Mouse (Mus musculus) heart, embryonic 16.5 days (tissue): ENCODE results near the gene Nuak2. TPM values are rescaled to one million over a fixed set of nuclear protein-coding genes. Genes with fewer than 3 reads are reported as not detected.

Experiments
- ATAC-seq: fragments of 200-750 bp; cut with Nextera tagmentation; replicated peaks from 2 replicates; pipeline ENCODE4 v1.8.0; 2017; ENCODE audit warnings: moderate number of reproducible peaks; ENCODE audit not compliant: insufficient read depth, low FRiP score; ENCODE audit errors: extremely low read depth
- H3K27ac ChIP-seq: fragments of 300-500 bp; sonication (generic); 2 replicates; pipeline ENCODE4 v1.5.1; 2014; ENCODE audit warnings: mild to moderate bottlenecking, low read length, control low read depth, moderate library complexity
- H3K27me3 ChIP-seq: fragments of 300-500 bp; sonication (generic); 2 replicates; pipeline ENCODE4 v1.6.1; 2014; ENCODE audit warnings: low read length, mixed read lengths; ENCODE audit not compliant: control insufficient read depth, insufficient read depth
- H3K36me3 ChIP-seq: fragments of 300-500 bp; sonication (generic); 2 replicates; pipeline ENCODE4 v1.6.1; 2014; ENCODE audit not compliant: control insufficient read depth, insufficient read depth
- H3K4me1 ChIP-seq: fragments of 300-500 bp; sonication (generic); 2 replicates; pipeline ENCODE4 v1.6.1; 2014; ENCODE audit warnings: low read length, mixed read lengths; ENCODE audit not compliant: control insufficient read depth, insufficient read depth
- H3K4me2 ChIP-seq: fragments of 300-500 bp; sonication (generic); 2 replicates; pipeline ENCODE4 v1.6.1; 2014; ENCODE audit warnings: low read depth, mild to moderate bottlenecking, control low read depth, low read length
- H3K4me3 ChIP-seq: fragments of 300-500 bp; sonication (generic); 2 replicates; pipeline ENCODE4 v1.5.1; 2014; ENCODE audit warnings: mild to moderate bottlenecking, control low read depth, low read length
- H3K9ac ChIP-seq: fragments of 300-500 bp; sonication (generic); 2 replicates; pipeline ENCODE4 v1.6.1; 2014; ENCODE audit warnings: low read length, control low read depth
- H3K9me3 ChIP-seq: fragments of 300-500 bp; sonication (generic); replicated peaks from 2 replicates; pipeline ENCODE4 v1.6.1; 2016; ENCODE audit warnings: low read length; ENCODE audit not compliant: control insufficient read depth
- WGBS: fragments of 180-500 bp; shearing (Covaris S2); extraction: QIAGEN DNeasy Blood & Tissue Kit; methylation state at CpG from one replicate; pipeline ENCODE4 v1.1.7; 2014; 5-methylcytosine and 5-hydroxymethylcytosine counted together
- polyA plus RNA-seq: library from polyadenylated mRNA; unstranded; fragments of >200 nt; fragmentation: Nextera tagmentation; extraction: Ambion mirVana; gene quantifications from 2 replicates; pipeline ENCODE4 v1.2.1, GENCODE M21; 2015

Nuak2 gene
- polyA plus RNA-seq, 1 experiment from 2014 or later = 3.4 TPM

- Histone ChIP-seq H3K4me2 (no peak overlapping the region), H3K27me3 (no peaks in the 10 kb centered on the region), H3K9me3 (no peaks in the 10 kb centered on the region), H3K27ac (no peak overlapping the region), H3K4me1 (no peaks in the 10 kb centered on the region), H3K9ac (no peak overlapping the region), H3K36me3 (no peaks in the 10 kb centered on the region), H3K4me3 (no peak overlapping the region)
- no peak for ATAC-seq
- 41% methylated on average over 8 of the region's 8 CpGs for WGBS
These were observed 34.3 kb upstream of the Nuak2 start for GRCm38 (mm10) chr1:132281523-132282176.

DNA sequence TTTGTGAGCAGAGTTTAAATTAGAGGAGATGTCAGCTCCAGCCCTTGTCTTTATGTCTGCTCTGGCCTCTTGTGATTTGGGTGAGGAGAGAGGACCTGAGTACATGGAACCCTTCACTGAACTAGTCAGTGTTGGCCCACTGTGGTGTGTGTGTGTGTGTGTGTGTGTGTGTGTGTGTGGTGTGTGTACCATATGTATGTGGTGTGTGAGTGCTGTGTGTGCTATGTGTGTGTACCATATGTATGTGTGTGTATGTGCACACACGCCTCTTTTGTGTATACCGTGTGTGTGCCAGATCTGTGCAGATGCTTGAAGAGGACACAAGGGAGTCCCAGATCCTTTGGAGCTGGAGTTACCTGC is 33.8 kb upstream of the Nuak2 start:
- Histone ChIP-seq H3K27me3 (no peaks in the 10 kb centered on the region), H3K4me3 (no peak overlapping the region), H3K36me3 (no peaks in the 10 kb centered on the region), H3K9me3 (no peaks in the 10 kb centered on the region), H3K4me2 (no peak overlapping the region), H3K27ac (no peak overlapping the region), H3K9ac (no peak overlapping the region), H3K4me1 (peaks cover under 1% of the 10 kb centered on the region)
- ATAC-seq = no peak
- WGBS = 92% methylated on average over 2 of the region's 2 CpGs

DNA sequence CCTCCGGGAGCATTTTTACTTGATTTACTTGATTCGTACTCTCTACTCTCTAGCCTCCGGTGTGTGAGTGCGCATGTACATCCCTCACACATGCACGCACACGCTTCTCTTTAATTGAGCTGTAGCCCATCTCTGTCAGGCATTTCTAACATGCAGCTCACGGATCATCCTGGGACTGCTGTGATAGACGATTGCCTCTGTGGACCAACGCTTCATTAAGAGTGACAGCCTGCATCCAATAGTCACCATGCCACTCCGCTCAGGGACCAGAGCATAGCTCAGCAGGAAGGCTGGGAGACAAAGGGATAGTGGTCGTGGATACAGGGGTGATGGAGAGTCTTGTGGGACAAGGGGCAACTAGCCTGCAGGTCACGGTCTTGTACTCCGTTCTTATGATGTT is 32.9 kb upstream of the Nuak2 start:
- no peak for ATAC-seq
- Histone ChIP-seq H3K36me3 (no peaks in the 10 kb centered on the region), H3K4me3 (no peak overlapping the region), H3K27me3 (no peaks in the 10 kb centered on the region), H3K9me3 (no peaks in the 10 kb centered on the region), H3K9ac (no peak overlapping the region), H3K4me1 (peaks cover 9% of the 10 kb centered on the region), H3K4me2 (no peak overlapping the region), H3K27ac (no peak overlapping the region)
- WGBS = 78% methylated on average over 13 of the region's 13 CpGs

- Histone ChIP-seq H3K9ac (no peak overlapping the region), H3K4me2 (no peak overlapping the region), H3K4me1 (peaks cover 17% of the 10 kb centered on the region), H3K4me3 (no peak overlapping the region), H3K9me3 (no peaks in the 10 kb centered on the region), H3K36me3 (no peaks in the 10 kb centered on the region), H3K27me3 (no peaks in the 10 kb centered on the region), H3K27ac (no peak overlapping the region)
- 85% methylated on average over 1 of the region's 1 CpGs for WGBS
- ATAC-seq = no peak
These were observed 29.2 kb upstream of the Nuak2 start for GRCm38 (mm10) chr1:132286735-132287134.

DNA sequence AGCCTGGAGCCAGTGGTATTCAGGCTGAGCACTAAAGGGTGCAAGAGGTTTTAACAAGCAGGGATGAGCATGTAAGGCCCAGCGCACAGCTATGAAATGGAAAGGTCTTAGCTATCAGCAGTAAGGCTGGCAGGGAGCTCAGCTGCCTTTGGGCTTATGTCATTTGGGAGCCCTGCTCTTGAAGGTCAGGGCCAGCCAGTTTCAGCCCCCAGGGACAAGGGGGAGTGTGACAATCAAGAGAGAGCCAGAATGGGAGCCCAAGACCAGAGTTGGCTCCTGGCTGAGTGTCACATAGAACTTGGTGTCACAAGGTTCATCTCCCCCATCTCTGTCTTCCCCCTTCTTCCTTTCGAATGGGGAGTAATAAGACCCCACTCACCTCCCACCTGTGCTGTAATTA is 28.5 kb upstream of the Nuak2 start:
- Histone ChIP-seq H3K36me3 (no peaks in the 10 kb centered on the region), H3K9me3 (no peaks in the 10 kb centered on the region), H3K27ac (peak overlapping the region; percentile 56; the same call in 1 of the 2 replicates), H3K9ac (no peak overlapping the region), H3K4me2 (no peak overlapping the region), H3K27me3 (no peaks in the 10 kb centered on the region), H3K4me1 (peaks cover 17% of the 10 kb centered on the region), H3K4me3 (no peak overlapping the region)
- ATAC-seq = no peak
- 54% methylated on average over 2 of the region's 2 CpGs for WGBS

GRCm38 (mm10) chr1:132287991-132288451 is 27.9 kb upstream of the Nuak2 start:
- Histone ChIP-seq H3K9ac (no peak overlapping the region), H3K4me1 (peaks cover 17% of the 10 kb centered on the region), H3K4me3 (no peak overlapping the region), H3K27me3 (no peaks in the 10 kb centered on the region), H3K36me3 (no peaks in the 10 kb centered on the region), H3K27ac (peak overlapping the region; percentile 56; the same call in 1 of the 2 replicates), H3K4me2 (no peak overlapping the region), H3K9me3 (no peaks in the 10 kb centered on the region)
- ATAC-seq = no peak
- WGBS = 33% methylated on average over 11 of the region's 11 CpGs

DNA sequence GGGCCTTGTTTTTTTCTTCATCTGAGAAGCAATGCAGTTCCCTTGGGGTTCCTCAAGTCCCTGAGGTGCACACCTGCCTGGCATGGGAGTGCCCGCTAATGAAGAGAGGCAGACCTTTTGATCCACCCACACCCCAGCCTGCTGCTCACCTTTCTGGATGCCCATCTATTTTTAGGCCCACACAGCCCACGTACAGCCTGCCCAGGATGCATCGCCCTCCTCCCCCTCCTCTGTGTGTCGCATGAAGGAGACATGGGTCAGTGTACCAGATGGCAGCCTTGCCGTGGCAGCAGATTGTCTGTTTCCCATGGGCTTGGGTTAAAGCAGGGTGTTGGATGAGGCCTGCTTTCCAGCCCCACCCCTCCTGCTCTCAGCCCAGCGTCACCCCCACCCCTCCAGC is 26.0 kb upstream of the Nuak2 start:
- H3K9ac ChIP-seq = no peak overlapping the region
- H3K4me3 ChIP-seq = no peak overlapping the region
- peaks cover 17% of the 10 kb centered on the region for H3K4me1 ChIP-seq
- no peaks in the 10 kb centered on the region for H3K27me3 ChIP-seq
- no peak for ATAC-seq
- no peaks in the 10 kb centered on the region for H3K9me3 ChIP-seq
- H3K36me3 ChIP-seq = no peaks in the 10 kb centered on the region
- WGBS = 53% methylated on average over 6 of the region's 6 CpGs
- no peak overlapping the region for H3K27ac ChIP-seq
- no peak overlapping the region for H3K4me2 ChIP-seq

DNA sequence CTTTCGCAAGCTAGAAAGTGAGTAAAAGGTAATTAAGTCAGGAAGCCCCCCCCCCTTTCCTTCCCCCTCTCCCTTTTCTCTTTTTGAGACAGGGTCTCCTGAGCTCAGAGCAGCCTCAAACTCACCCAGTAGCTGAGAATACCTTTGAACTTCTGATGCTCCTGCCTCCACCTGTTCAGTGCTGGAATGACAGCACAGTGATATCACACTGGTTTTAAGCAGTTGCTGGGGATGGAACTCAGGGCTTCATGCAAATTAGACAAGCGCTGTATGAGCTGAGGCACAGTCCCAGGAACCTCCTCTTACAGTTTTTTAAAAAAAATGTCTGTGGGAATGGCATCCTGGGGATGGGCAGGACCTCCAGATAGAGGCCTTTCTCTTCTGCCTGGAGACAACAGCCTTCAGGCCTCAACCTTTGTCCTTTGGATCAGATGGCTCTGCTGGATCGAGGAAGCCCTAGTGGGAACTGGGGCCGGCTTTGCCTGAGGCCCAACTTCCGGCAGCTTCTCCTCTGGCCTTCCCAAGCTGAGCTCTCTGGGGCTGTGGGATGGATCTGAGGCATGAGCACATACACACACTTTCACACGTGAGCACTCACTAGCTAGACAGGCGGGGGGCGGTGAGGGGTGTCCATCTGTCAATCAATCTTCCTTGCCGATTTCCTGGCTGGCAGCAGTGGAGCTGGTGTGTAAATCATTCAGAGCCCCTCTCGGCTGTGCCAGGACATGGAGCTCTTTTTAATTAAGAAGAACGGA is 24.8 kb upstream of the Nuak2 start:
- ATAC-seq = no peak
- Histone ChIP-seq H3K4me2 (no peak overlapping the region), H3K4me1 (peaks cover 17% of the 10 kb centered on the region), H3K36me3 (no peaks in the 10 kb centered on the region), H3K4me3 (no peak overlapping the region), H3K9me3 (no peaks in the 10 kb centered on the region), H3K27ac (no peak overlapping the region), H3K27me3 (no peaks in the 10 kb centered on the region), H3K9ac (no peak overlapping the region)
- WGBS = 66% methylated on average over 11 of the region's 11 CpGs

GRCm38 (mm10) chr1:132291706-132292105 is 24.2 kb upstream of the Nuak2 start:
- H3K4me1 ChIP-seq = peaks cover 17% of the 10 kb centered on the region
- H3K36me3 ChIP-seq = no peaks in the 10 kb centered on the region
- no peak overlapping the region for H3K4me3 ChIP-seq
- no peak overlapping the region for H3K4me2 ChIP-seq
- 51% methylated on average over 4 of the region's 4 CpGs for WGBS
- H3K27ac ChIP-seq = no peak overlapping the region
- no peak for ATAC-seq
- H3K9me3 ChIP-seq = no peaks in the 10 kb centered on the region
- peaks cover 2% of the 10 kb centered on the region; the same call in 1 of the 2 replicates for H3K27me3 ChIP-seq
- no peak overlapping the region for H3K9ac ChIP-seq
